Mouse (Mus musculus) E14TG2a.4 (cell line): ENCODE measurements at regions not wholly inside any gene's neighbourhood (a gene's known extent, or its start where the extent isn't known, plus 50 kb on each side); places are given as distances from the start of the nearest gene placed in this dataset.

Experiments
- CTCF ChIP-seq: conservative IDR thresholded peaks from 2 replicates; pipeline ENCODE4 v1.5.1; 2014; ENCODE audit warnings: low read length
- NANOG ChIP-seq: IDR thresholded peaks from 2 replicates; pipeline ENCODE4 v1.6.1; 2014; ENCODE audit warnings: borderline replicate concordance, low read length, mixed read lengths
- POU5F1 ChIP-seq: IDR thresholded peaks from 2 replicates; pipeline ENCODE4 v1.6.1; 2014; ENCODE audit warnings: low read length, borderline replicate concordance

GRCm38 (mm10) chr9:118228691-118229427 is 78.9 kb upstream of the Cmc1 start:
- TF ChIP-seq CTCF, result no peak
- no peak for TF ChIP-seq NANOG
- no peak for TF ChIP-seq POU5F1
